Mouse (Mus musculus) spleen, adult 2 months (tissue): Measurements from ENCODE around the gene Rbp7.

ENCODE experiments used
- CTCF ChIP-seq: fragments of 200-500 bp; IDR thresholded peaks from 2 replicates; pipeline ENCODE4 v1.5.1; 2011; ENCODE audit warnings: mild to moderate bottlenecking, inconsistent platforms; ENCODE audit not compliant: insufficient read depth, insufficient read length, insufficient replicate concordance; ENCODE audit errors: extremely low read depth
- POLR2A ChIP-seq: fragments of 200-500 bp; IDR thresholded peaks from 2 replicates; pipeline ENCODE4 v1.6.1; 2011; ENCODE audit warnings: low read depth, low read length, inconsistent platforms

DNA sequence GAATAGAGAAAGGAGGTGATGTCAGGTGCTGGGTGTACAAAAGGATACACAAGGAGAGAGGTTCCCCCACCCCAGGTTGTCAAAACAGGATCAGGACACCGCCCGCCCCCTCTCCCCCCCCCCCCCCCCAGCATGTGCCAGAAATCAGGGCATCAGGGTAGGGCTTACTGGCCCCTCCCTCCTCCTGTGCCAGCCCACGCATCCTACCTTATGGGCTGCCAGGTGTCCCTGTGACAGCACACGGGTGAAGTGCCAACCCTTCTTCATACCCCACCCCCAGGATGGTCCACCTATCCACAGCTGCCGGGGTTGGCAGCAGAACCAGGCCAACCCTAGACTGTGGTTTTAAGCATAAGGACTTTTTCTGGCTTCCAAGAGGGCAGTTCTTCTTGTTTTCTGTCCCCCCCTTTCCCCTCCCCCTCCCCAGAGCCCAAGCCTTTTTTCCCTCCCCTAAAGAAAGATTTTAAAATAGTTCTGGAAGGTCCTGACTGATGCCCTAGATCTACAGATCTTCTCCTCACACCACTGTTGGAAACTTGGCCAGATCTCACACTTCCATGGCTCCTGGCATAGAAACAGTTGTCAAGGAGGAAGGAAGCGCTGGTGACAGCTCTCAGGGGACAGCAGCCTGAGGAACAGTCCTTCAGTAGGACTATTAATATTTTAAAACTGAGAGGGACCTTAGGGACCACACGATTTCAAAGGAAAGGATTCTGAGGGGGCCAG, 7.0 kb upstream of the Rbp7 start:
- no peak for TF ChIP-seq CTCF
- TF ChIP-seq POLR2A, result no peak
